12 mouse cellular contexts compared by ENCODE assay signal in the genomic region with DNA sequence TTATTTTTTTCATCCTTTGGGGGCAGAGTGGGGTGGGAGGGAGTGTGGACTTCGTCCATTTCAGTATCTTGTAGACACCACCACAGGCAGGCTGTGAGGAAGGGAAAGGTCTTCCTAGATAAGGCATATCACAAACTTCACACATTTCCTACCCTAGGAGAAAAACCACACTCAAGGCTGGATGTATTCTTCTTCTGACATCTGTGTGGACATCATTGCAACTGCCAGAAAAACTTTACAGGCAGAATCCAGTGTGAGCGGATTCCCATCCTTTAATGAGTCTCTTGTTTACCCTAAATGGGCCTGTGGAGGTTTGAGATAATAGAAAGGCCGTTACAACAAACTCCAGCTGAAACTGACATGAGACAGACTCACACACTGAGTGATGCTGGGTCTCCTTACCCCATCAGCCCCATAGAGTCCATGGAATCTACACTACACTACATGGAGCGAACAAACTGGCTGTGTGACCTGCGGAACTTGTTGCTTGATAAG. TPM values are rescaled to one million over a fixed set of nuclear protein-coding genes. Genes with fewer than 3 reads are reported as not detected.
DNase-seq lines count a peak whose midpoint lies in the region; ATAC-seq lines count a peak whose summit lies in the region.
"Had no signal": no experiment of that assay in that cellular context is flagged by ENCODE, and none has a peak within 500 bp of the region (broad histone marks: within the 10 kb centered on the region; RNA-seq: fewer than 3 reads in every experiment).

No protein-coding gene starts in this region.

- no peaks in the 10 kb centered on the region for H3K36me3 ChIP-seq in heart, embryonic 13.5 days

- no peak overlapping the region; the same call in 1 of the 2 replicates for H3K27ac ChIP-seq in heart, embryonic 13.5 days (replicated peaks)

- H3K4me3 ChIP-seq in heart, embryonic 13.5 days = peak overlapping the region; percentile 49

- H3K4me2 ChIP-seq in heart, embryonic 13.5 days = peak overlapping the region; percentile 79

- no peaks in the 10 kb centered on the region for H3K27me3 ChIP-seq in heart, embryonic 13.5 days (replicated peaks)

- H3K9me3 ChIP-seq in heart, embryonic 13.5 days = no peaks in the 10 kb centered on the region

- 45% methylated on average over 5 of the region's 5 CpGs for WGBS in heart, embryonic 13.5 days

- DNase-seq in heart, adult 18-20 months = no peak
- peak; percentile 98 for DNase-seq in MEL-GATA-1-ER (ENCODE audit: extremely low read depth, low read depth)
- DNase-seq in embryo, embryonic 11 days = no peak
- no peak for DNase-seq in cerebellum, postnatal 4 days (ENCODE audit: low spot score in 2 of 2)
- DNase-seq in thymus, postnatal 25 days = no peak
- DNase-seq: cerebellum, adult 11 months; midbrain, embryonic 14.5 days; thymus, postnatal 14 days had no signal

- no peak overlapping the region for H3K9ac ChIP-seq in heart, embryonic 13.5 days

- peaks cover 51% of the 10 kb centered on the region for H3K4me1 ChIP-seq in heart, embryonic 13.5 days

- no peak for ATAC-seq in heart, embryonic 13.5 days (ENCODE audit: extremely low read depth, insufficient number of reproducible peaks, low FRiP score, low TSS enrichment)
- peak; percentile 78 for ATAC-seq in erythroid progenitor cell, adult 5-6 weeks (replicated peaks; ENCODE audit: low FRiP score, poor library complexity, severe bottlenecking)
- ATAC-seq in megakaryocyte progenitor cell, adult 5-6 weeks (replicated peaks; ENCODE audit: poor library complexity) = peak; percentile 74
- ATAC-seq: lung, postnatal 0 days had no signal

RNA-seq across cellular contexts. Expression of gene Mfsd2b, which starts 1.1 kb away (rescaled TPM):
- polyA plus RNA-seq in heart, embryonic 13.5 days (2015; fragmentation: Nextera tagmentation; extraction: Ambion mirVana) = 3.3 and 4.4 TPM in 2 replicates
- total RNA-seq in heart, adult 18-20 months (2021) = under 1 TPM; 0.52 to 0.93 TPM
- 277 and 292 TPM in 2 replicates for total RNA-seq in erythroid progenitor cell, adult 5-6 weeks (2015; ENCODE audit: low replicate concordance)
- total RNA-seq in erythroid progenitor cell, adult 5-6 weeks (2017; ENCODE audit: low replicate concordance) = 253 and 262 TPM in 2 replicates
- total RNA-seq in megakaryocyte progenitor cell, adult 5-6 weeks (2015) = 10.6 and 20.0 TPM in 2 replicates
- 6.2 and 14.6 TPM in 2 replicates for total RNA-seq in megakaryocyte progenitor cell, adult 5-6 weeks (2017)

RNA-seq across cellular contexts. Expression of gene Wdcp, which starts 29.9 kb away (rescaled TPM):
- 14.7 and 17.0 TPM in 2 replicates for polyA plus RNA-seq in heart, embryonic 13.5 days (2015; fragmentation: Nextera tagmentation; extraction: Ambion mirVana)
- 1 to 10 TPM; 7.3 to 8.4 TPM for total RNA-seq in heart, adult 18-20 months (2021)
- 2.1 and 16.9 TPM in 2 replicates for total RNA-seq in erythroid progenitor cell, adult 5-6 weeks (2015; ENCODE audit: low replicate concordance)
- 0.15 and 0.39 TPM in 2 replicates for total RNA-seq in erythroid progenitor cell, adult 5-6 weeks (2017; ENCODE audit: low replicate concordance)
- 17.6 and 19.2 TPM in 2 replicates for total RNA-seq in megakaryocyte progenitor cell, adult 5-6 weeks (2015)
- 6.7 and 10.0 TPM in 2 replicates for total RNA-seq in megakaryocyte progenitor cell, adult 5-6 weeks (2017)

RNA-seq across cellular contexts. Expression of gene Fkbp1b, which starts 31.6 kb away (rescaled TPM):
- 8.8 and 9.2 TPM in 2 replicates for polyA plus RNA-seq in heart, embryonic 13.5 days (2015; fragmentation: Nextera tagmentation; extraction: Ambion mirVana)
- under 1 TPM in 1 of 2 experiments, not detected in 1; 0.74 TPM for total RNA-seq in heart, adult 18-20 months (2021)
- total RNA-seq in erythroid progenitor cell, adult 5-6 weeks (2015; ENCODE audit: low replicate concordance) = not detected in 2 replicates
- 0.15 and 0.90 TPM in 2 replicates for total RNA-seq in erythroid progenitor cell, adult 5-6 weeks (2017; ENCODE audit: low replicate concordance)
- total RNA-seq in megakaryocyte progenitor cell, adult 5-6 weeks (2015) = 19.2 and 21.3 TPM in 2 replicates
- 12.3 and 18.4 TPM in 2 replicates for total RNA-seq in megakaryocyte progenitor cell, adult 5-6 weeks (2017)

RNA-seq across cellular contexts. Expression of gene Ubxn2a, which starts 34.5 kb away (rescaled TPM):
- 25.8 and 30.2 TPM in 2 replicates for polyA plus RNA-seq in heart, embryonic 13.5 days (2015; fragmentation: Nextera tagmentation; extraction: Ambion mirVana)
- total RNA-seq in heart, adult 18-20 months (2021) = 10 to 100 TPM; 69.0 to 76.7 TPM
- 31.4 and 36.4 TPM in 2 replicates for total RNA-seq in erythroid progenitor cell, adult 5-6 weeks (2015; ENCODE audit: low replicate concordance)
- 44.9 and 72.6 TPM in 2 replicates for total RNA-seq in erythroid progenitor cell, adult 5-6 weeks (2017; ENCODE audit: low replicate concordance)
- 18.3 and 20.9 TPM in 2 replicates for total RNA-seq in megakaryocyte progenitor cell, adult 5-6 weeks (2015)
- total RNA-seq in megakaryocyte progenitor cell, adult 5-6 weeks (2017) = 42.5 and 43.5 TPM in 2 replicates

RNA-seq across cellular contexts. Expression of gene Atad2b, which starts 44.1 kb away (rescaled TPM):
- polyA plus RNA-seq in heart, embryonic 13.5 days (2015; fragmentation: Nextera tagmentation; extraction: Ambion mirVana) = 6.1 and 6.4 TPM in 2 replicates
- total RNA-seq in heart, adult 18-20 months (2021) = 10 to 100 TPM; 11.6 to 12.4 TPM
- 72.4 and 96.0 TPM in 2 replicates for total RNA-seq in erythroid progenitor cell, adult 5-6 weeks (2015; ENCODE audit: low replicate concordance)
- total RNA-seq in erythroid progenitor cell, adult 5-6 weeks (2017; ENCODE audit: low replicate concordance) = 96.5 and 105 TPM in 2 replicates
- 54.1 and 65.0 TPM in 2 replicates for total RNA-seq in megakaryocyte progenitor cell, adult 5-6 weeks (2015)
- 33.5 and 40.0 TPM in 2 replicates for total RNA-seq in megakaryocyte progenitor cell, adult 5-6 weeks (2017)

Comparison
In these comparisons a context has a peak if more than half of its experiments do, and no peak if none do; other contexts are left out.
1. RNA of gene Mfsd2b, which starts 1.1 kb away (total RNA-seq): 253 to 292 TPM in erythroid progenitor cell, adult 5-6 weeks; 6.2 to 20.0 TPM in megakaryocyte progenitor cell, adult 5-6 weeks and 0.52 to 0.93 TPM in heart, adult 18-20 months; every median in the first group is over 10 times any median in the second.
2. RNA of gene Fkbp1b, which starts 31.6 kb away (total RNA-seq): 12.3 to 21.3 TPM in megakaryocyte progenitor cell, adult 5-6 weeks; 0.74 TPM in heart, adult 18-20 months and 0.15 to 0.90 TPM in erythroid progenitor cell, adult 5-6 weeks; every median in the first group is over 4 times any median in the second.